Mouse (Mus musculus): ENCODE measurements around the gene Spink4.

Spink4 gene

DNA sequence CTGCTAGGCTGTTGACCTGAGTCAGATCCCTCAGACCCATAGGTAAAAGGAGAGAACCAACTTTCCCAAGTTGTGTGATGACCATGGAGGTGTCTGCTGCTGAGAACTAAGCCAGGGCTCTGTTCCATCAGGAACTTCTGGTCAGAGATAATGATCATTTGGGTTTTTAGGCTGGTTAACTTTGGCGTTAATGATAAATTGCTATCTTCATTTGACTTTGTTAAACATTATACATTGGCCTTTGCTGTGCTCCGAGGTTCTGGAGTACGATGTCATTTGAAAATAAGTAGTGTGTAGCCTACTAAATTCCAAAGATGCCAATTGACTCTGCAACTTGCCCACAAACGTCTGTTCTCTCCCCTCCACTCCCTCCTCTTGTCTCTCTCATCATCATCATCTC is 49.3 kb downstream of the Spink4 start:
- DNase-seq (ENCODE audit: low spot score in 2 of 2): no peak

DNA sequence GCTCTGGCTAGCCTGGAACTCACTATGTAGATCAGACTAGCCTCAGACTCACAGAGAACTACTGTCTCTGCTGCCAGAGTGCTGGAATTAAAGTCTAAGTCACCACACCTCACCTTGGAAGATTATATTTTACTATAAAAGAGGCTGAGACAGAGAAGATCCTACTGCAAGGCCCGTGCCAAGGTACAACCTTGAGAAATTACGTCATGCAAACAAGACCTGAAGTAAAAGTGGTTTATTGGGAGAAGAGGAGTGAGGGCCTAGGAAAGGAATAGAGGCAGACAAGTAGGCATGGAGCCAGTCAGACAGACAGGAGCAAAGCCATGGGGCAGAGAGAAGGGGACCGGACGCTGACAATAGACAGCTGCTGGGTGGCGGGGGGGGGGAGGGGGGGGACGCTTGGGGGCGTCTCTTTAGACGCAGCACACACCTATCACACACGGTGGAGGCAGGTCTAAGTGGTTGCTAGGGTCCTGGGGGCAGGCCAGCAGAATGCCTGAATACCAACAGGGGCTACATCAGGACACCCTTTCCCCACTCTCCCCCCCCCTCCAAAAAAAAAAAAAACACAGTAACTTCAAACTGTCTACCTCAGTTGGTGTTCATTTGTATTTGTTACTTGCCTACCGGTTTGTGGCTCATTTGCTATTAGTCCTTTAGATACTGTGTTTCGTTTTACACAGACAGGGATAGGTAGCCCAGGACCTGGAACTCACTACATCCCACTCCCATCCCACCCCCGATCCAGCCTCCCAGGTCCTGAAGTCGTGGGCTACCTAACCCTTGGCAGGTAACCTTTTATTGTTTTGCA is 50.1 kb downstream of the Spink4 start:
- DNase-seq (ENCODE audit: low spot score in 2 of 2): no peak

DNA sequence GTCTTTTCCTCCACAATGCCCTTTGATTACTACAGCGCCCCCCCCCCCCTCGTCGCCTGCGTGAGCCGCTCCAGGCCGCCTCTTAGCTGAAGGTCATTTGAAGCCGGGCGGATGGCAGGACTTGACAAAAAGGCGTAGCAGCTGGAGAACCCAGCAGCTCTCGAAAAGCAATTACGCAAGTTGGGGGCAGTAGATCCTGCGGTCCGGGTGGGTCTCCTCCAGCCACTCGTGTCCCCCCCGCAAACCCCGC is 50.7 kb downstream of the Spink4 start:
- no peak for DNase-seq (ENCODE audit: low spot score in 2 of 2)

DNA sequence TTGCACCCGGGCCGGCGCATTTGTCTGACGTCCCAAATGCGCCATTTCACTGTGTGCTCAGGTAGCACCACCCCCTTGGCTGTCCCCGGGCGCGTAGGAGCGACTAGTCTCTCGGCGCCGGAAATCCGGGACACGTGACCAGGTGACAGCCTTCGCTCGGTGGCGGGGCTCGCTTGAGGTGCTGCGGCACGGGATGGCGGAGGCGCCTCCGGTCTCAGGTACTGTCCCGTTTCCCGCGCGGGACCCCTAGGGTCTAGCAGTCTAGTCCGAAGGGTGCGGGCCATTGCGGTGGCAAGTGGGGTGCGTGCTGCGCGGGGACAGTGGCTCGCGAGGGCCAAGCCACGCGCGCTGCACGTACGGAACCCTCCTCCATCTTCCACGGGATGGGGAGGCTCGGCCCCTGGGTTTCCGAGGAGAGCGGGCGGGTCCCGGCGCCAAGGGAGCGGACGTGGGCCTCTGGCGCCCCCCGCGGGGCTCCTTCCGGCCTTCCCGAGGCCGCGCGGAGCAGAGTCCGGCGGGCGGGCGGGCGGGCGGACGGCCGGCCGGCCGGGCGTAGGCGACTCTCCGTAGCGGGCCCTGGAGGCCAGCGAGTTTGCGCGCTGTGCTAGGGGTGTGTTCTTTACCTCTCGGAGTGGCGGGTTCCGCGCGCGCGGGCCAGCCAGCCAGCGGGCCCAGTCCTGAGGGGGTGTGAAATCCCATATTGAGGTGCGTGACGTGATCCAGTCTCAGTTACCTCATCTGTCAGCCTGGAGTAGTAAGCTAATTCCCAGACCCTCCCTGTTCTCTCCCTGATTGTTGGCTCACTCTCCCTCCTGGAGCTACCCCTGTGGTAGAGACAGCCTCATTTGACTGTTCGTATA is 51.2 kb downstream of the Spink4 start, which contains the start of gene Nfx1:
Nfx1 (plus strand) TSS at position 65 of the 860 bp plus-strand sequence.
- DNase-seq (ENCODE audit: low spot score in 2 of 2): peak; percentile 92 to 95

DNA sequence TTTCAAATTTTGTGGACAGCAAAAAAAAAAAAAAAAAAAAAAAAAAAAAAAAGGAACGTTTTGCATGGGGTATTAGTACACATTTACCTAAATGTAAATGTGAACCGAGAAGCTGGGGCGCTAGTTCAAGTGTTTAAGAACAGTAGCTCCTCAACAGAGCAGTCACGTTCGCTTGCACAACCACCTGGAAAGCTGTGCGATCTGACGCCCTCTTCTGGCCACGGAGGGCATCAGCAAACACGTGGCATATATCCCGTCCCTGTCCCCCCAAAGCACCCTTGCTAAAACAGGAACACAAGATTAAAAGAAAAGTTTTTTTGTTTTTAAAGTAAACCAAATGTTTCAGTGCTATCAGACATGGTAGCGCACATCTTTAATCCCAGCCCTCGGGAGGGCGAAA is 51.9 kb downstream of the Spink4 start:
- DNase-seq (ENCODE audit: low spot score in 2 of 2): peak; percentile 18 to 61

DNA sequence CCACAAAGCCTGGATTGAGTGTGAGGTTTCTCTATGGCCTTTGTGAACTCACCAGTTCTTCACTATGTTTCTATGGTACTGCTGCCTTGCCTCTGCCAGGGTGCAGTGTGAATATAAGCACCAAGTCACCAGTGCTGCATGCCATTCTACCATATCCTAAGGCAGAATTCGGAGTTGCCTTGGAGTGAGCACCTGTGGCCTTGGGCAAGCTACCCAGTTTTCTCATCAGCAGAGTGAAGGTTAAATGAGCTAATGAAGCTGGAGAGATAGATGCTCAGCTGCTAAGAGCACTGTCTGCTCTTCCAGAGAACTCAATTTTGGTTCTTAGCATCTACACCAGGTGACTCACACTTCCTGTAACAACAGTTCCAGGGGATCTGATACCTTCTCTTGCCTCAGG is 54.2 kb downstream of the Spink4 start:
- DNase-seq (ENCODE audit: low spot score in 2 of 2): no peak

DNA sequence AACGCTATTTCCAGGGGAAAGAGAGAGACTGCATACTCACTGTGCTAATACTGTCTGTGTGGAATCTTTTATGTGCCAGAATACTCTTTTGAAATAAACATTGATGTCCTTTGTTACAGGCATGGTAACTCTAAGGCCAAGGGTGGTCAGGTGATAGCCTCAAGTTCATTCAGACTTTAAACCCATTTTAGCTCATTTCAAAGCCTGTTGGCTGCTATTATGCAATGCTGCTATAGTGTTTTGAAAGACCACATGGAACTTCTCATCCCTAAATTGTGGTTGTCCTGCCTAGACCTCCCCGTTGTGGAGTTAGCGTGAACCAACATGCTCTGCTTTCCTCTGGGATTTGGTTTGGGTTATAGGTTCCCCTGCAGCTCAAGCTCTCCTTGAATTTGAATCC is 55.8 kb downstream of the Spink4 start:
- no peak for DNase-seq (ENCODE audit: low spot score in 2 of 2)

DNA sequence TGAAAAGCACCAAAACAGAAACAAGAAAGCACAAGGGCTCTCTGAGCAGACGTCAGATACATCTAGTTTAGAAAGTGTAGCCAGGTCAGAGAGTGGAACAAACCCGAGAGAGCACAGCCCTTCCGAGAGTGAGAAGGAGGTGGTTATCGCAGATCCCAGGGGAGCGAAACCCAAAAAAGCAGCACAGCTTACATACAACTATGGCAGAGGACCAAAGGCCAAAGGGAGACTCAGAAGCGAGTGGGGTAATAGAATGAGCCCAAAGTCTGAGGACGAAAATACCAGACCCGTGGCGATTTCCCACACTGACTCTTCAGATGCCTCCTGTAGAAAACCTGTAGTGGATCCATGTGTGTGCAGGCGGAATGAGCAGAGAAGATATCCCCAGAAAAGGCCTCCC is 56.8 kb downstream of the Spink4 start:
- DNase-seq (ENCODE audit: low spot score in 2 of 2): no peak

DNA sequence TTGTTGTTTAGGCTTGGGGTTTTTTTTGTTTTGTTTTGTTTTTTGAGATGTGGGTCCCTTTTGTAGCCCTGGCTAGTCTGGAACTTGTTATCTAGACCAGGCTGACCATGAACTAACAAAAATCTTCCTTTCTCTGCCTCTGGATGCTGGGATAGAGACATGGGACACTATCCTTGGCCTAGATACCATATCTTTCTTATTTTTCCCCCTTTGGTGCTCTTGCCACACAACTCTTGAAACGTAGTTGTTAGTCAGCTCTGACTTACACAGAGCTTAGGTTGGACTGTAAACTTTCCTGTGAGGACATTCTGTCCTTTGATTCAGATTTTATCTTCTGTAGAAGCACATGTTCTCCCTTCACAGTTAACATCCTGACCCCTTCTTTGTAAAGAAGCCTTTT is 59.6 kb downstream of the Spink4 start:
- no peak for DNase-seq (ENCODE audit: low spot score in 2 of 2)

All from natural killer cell, adult 2 months (primary cell).